Mouse (Mus musculus) megakaryocyte, embryonic 14.5 days (primary cell): ENCODE data around the gene Slc25a21. TPM values are rescaled to one million over a fixed set of nuclear protein-coding genes. Genes with fewer than 3 reads are reported as not detected.

Source experiments
- H3K27me3 ChIP-seq: replicated peaks from 2 replicates; pipeline ENCODE3; 2012; ENCODE audit warnings: inconsistent platforms
- H3K36me3 ChIP-seq: replicated peaks from 2 replicates; pipeline ENCODE3; 2012; ENCODE audit warnings: low read length, inconsistent platforms, mixed read lengths
- H3K4me1 ChIP-seq: 2 replicates; pipeline ENCODE4 v1.6.1; 2012; ENCODE audit warnings: inconsistent platforms
- H3K4me3 ChIP-seq: replicated peaks from 2 replicates; pipeline ENCODE3; 2012; ENCODE audit warnings: moderate library complexity, mild to moderate bottlenecking, inconsistent platforms
- H3K9me3 ChIP-seq: 2 replicates; pipeline ENCODE4 v1.6.1; 2012; ENCODE audit warnings: inconsistent platforms
- FLI1 ChIP-seq: IDR thresholded peaks from 2 replicates; pipeline ENCODE4 v1.6.1; 2012; ENCODE audit warnings: low read length, inconsistent platforms, mixed read lengths
- GATA1 ChIP-seq: IDR thresholded peaks from 3 replicates; pipeline ENCODE4 v1.6.1; 2012; ENCODE audit warnings: mixed read lengths, low read length, inconsistent platforms, borderline replicate concordance
- polyA plus RNA-seq: library from polyadenylated mRNA; stranded (reverse); fragments of >175 nt; gene quantifications from 2 replicates; pipeline ENCODE4 v1.2.3, GENCODE M21; 2012; ENCODE audit warnings: low replicate concordance; ENCODE audit not compliant: insufficient read depth

Slc25a21 gene
- polyA plus RNA-seq, 1 experiment: 0.18 TPM

DNA sequence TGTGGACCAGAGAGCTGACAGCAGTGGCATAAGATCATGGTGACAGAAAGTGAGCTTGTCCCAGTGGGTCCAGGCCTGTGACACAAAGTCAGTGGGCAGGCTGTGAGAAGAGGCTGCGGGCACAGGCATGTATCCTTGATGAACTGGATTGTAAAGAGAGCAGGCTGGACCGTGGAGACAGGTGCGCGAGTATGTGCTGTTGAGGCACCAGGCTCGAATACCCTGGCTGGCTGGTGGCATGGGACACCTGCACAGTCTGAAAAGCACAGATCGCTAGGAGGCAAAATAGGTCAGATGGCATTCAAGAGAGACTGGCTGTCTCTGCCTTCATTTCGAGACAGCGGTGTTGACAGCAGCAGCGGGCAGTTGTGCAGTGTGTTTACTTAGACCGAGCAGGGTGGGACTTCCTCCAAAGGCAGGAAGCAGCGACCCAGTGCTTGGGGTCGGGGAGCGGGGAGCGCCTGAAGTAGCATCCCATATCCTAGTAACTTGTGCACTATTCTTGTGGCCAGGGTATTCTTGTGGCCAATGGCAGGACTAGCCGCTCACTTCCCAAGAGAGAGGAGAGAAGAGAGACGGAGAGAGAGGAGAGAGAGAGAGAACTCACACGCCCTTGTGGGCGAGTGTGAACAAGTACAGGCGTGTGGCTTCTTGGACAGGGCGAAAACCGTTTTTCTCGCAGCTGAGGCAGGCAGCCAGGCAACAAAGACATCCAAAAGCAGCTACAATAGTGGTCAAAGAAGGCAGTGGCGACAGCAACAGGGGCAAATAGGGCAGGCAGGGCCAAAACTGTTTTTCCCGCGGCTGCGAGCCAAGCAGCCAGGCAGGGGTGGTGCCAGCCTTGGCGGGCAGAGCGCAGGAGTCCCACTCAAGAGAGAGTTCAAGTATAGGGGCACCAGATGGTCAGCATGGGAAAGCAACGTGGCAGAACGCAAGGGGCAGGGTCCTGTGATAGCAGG, 14.4 kb upstream of the Slc25a21 start:
- Histone ChIP-seq H3K9me3 (peaks cover 13% of the 10 kb centered on the region; the same call in 1 of the 2 replicates), H3K4me3 (peak overlapping the region; percentile 85), H3K4me1 (peaks cover 9% of the 10 kb centered on the region; the same call in 1 of the 2 replicates), H3K36me3 (no peaks in the 10 kb centered on the region), H3K27me3 (peaks cover 5% of the 10 kb centered on the region)
- TF ChIP-seq FLI1: no peak
- no peak for TF ChIP-seq GATA1

DNA sequence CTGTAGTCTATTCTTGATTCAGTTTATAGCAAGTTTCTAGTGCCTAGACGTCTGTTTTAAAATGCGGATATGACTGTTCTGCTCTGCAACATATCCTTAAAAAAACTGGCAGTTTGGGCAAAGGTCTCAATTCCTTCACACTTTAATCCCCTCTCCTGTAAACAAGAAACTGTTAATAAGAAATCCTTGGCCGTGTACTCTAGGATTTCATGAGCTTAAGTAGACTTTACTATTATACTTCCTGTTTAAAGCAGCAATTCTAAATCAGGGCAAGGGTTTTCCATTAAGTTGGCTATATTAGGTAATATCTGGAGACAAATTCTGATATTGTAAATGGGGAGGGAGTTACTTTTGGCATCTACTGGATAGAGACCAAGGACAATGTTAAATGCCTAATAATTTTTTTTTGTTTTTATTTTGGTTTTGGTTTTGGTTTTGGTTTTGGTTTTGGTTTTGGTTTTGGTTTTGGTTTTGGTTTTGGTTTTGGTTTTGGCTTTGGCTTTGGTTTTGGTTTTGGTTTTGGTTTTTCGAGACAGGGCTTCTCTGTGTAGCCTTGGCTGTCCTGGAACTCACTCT, 7.1 kb upstream of the Slc25a21 start:
- H3K9me3 ChIP-seq: peaks cover 6% of the 10 kb centered on the region
- H3K36me3 ChIP-seq: no peaks in the 10 kb centered on the region
- H3K27me3 ChIP-seq: no peaks in the 10 kb centered on the region
- H3K4me3 ChIP-seq: no peak overlapping the region
- H3K4me1 ChIP-seq: no peaks in the 10 kb centered on the region
- TF ChIP-seq GATA1: no peak
- TF ChIP-seq FLI1: no peak

DNA sequence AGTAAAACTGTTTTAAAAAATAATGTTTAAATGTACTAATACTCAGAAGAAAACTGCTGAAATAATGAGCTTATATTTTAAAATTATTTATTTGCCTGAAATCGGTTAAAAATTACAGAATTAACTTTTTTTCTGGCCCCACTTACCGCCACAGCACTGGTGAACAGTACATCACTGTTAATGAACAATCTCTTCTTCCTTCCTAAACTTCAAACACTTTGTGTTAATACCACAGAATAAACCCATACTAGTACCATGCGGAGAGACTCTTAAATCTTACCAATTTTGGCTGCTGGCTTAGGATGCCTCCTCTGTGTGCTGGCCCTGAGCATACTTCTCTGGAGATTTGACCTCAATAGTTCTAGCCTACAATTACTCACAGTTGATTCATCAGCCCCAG, 4.6 kb upstream of the Slc25a21 start:
- peaks cover 4% of the 10 kb centered on the region for H3K4me1 ChIP-seq
- H3K36me3 ChIP-seq: no peaks in the 10 kb centered on the region
- H3K27me3 ChIP-seq: peaks cover 16% of the 10 kb centered on the region
- peaks cover 8% of the 10 kb centered on the region for H3K9me3 ChIP-seq
- no peak for TF ChIP-seq FLI1
- TF ChIP-seq GATA1: no peak
- H3K4me3 ChIP-seq: no peak overlapping the region

DNA sequence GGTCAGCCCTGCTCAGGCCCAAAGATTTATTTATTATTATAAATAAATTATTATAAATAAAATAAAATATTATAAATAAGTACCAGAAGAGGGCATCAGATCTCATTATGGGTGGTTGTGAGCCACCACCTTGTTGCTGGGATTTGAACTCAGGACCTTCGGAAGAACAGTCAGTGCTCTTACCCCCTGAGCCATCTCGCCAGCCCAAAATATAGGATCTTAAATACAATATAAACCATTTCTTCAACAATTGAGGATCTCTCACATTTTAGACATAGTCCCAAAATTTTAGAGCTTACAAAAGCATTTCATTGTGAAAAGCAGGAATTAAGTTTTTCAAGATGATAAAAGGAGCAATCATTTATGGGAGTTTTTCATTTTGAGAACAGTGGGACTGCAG, 2.2 kb upstream of the Slc25a21 start:
- no peaks in the 10 kb centered on the region for H3K36me3 ChIP-seq
- peaks cover 24% of the 10 kb centered on the region for H3K27me3 ChIP-seq
- H3K4me1 ChIP-seq: peaks cover 10% of the 10 kb centered on the region
- no peak for TF ChIP-seq GATA1
- no peak for TF ChIP-seq FLI1
- H3K4me3 ChIP-seq: no peak overlapping the region
- H3K9me3 ChIP-seq: peaks cover 11% of the 10 kb centered on the region

DNA sequence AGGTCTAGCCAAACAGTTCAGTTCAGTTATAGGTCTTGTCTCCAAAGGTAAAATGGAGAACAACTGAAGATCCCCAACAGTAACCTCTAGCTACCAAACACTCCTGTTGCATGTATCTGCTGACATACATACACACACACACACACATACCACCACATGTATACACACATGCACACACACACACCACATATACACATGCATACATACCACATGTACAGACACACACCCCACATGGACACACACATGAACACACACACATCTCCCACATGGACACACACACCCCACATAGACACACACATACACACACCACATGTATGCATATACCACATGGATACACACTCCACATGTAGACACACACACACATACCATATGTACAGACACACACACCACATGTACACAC, 997 bp upstream of the Slc25a21 start:
- H3K27me3 ChIP-seq: peaks cover 24% of the 10 kb centered on the region
- TF ChIP-seq GATA1 (no peak), FLI1 (no peak)
- H3K9me3 ChIP-seq: peaks cover 11% of the 10 kb centered on the region
- peak overlapping the region; percentile 38 for H3K4me3 ChIP-seq
- no peaks in the 10 kb centered on the region for H3K36me3 ChIP-seq
- H3K4me1 ChIP-seq: peaks cover 10% of the 10 kb centered on the region

DNA sequence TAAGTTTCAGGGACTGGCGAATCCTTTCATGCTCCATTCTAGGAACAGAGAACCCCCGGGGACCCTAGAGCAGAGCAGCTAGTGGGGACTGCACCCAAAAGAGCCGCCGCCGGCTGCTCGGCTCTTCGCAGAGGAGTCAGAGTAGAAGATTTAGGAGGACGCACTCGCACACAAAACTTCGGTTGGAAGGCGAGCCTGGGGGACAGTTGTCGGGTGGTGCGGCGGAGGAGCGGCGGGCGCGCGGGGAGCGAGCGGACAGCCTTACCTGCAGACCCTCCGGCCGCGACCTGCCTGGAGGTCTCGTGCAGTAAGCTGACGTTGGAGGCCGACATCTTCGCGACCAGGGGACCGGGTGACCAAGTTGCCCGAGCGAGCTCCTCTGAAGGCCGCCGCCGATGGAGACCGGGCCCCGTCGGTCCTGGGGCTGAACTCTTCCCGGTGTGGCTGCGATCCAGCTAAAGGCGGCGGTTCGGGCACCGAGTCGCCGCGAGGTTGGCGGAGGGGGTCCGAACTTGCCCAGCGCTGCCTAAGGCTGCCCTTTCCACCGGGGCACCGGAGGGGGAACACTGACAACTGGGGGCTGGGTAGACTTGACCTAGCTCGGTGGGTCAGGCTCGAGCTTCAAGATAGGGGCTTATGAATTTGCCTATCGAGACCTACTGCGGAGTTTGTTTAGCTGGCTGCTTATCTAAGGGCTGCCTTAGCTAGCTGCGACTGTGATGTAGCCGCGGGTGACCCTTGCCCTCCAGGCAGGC, 487 bp downstream of the Slc25a21 start:
- TF ChIP-seq GATA1 (no peak), FLI1 (no peak)
- H3K4me1 ChIP-seq: peaks cover 10% of the 10 kb centered on the region
- H3K27me3 ChIP-seq: peaks cover 24% of the 10 kb centered on the region
- H3K36me3 ChIP-seq: no peaks in the 10 kb centered on the region
- H3K9me3 ChIP-seq: peaks cover 11% of the 10 kb centered on the region
- peak overlapping the region; percentile 91 for H3K4me3 ChIP-seq

DNA sequence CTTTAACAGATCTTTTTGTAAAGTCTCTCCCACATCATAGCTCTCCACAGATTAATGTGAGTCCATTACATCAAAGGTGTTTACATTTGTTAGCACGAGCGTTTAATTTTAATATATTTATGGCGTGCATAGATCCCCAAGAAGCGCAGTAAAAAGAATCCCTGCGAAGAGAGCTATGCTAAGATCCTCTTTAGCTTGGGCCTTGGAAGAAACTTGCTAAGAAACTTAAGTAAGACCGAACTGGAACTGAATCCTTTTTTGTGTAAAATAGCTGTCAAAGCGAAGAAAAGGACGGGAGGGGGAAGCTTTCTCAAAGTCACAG, 1.0 kb downstream of the Slc25a21 start:
- Histone ChIP-seq H3K4me1 (peaks cover 10% of the 10 kb centered on the region), H3K36me3 (no peaks in the 10 kb centered on the region), H3K4me3 (peak overlapping the region; percentile 91), H3K27me3 (peaks cover 24% of the 10 kb centered on the region), H3K9me3 (peaks cover 7% of the 10 kb centered on the region)
- TF ChIP-seq FLI1: no peak
- no peak for TF ChIP-seq GATA1

DNA sequence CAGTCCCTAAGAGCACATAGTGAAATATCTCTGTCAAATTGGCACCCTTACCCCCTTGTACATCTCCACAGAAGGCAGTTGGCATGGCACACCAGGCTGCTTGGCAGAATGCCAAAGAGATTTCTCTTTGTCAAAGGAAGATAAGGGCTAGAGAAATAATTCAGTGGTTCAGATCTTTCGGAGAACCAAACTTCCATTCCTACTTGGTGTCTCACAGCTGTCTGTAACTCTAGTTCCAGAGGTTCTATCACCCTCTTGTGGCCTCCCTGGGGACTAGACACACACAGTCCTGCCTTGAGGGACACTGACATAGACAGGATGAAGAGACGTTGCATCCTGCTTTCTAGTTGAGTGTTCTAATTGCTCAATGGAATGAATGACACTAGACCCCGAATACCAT, 2.7 kb downstream of the Slc25a21 start:
- no peak overlapping the region for H3K4me3 ChIP-seq
- no peak for TF ChIP-seq GATA1
- TF ChIP-seq FLI1: no peak

DNA sequence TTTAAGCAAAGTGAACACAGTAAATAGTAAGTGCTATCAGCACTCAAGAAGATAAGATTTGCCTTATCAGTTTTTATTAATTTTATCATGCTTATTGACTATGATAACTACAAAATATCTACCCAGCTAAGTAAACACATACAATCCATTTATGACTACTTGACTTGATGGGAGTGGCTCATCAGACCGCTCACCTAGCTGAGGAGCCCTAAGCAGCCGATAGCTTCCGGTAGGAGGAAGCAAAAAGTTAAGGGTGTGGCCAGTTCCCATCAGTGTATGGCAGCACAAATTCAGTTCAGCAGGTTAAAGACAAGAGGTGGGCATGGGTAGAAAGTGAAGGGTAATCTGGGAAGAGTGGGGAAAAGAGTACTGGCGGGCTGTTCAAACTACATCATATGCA, 10.2 kb downstream of the Slc25a21 start:
- TF ChIP-seq GATA1 (no peak), FLI1 (no peak)
- no peaks in the 10 kb centered on the region for H3K36me3 ChIP-seq
- no peak overlapping the region for H3K4me3 ChIP-seq
- no peaks in the 10 kb centered on the region for H3K4me1 ChIP-seq
- H3K27me3 ChIP-seq: no peaks in the 10 kb centered on the region
- no peaks in the 10 kb centered on the region for H3K9me3 ChIP-seq

More for the DNA sequence above, 2.7 kb downstream of the Slc25a21 start:
- peaks cover 24% of the 10 kb centered on the region for H3K27me3 ChIP-seq
- no peaks in the 10 kb centered on the region for H3K36me3 ChIP-seq
- H3K4me1 ChIP-seq: peaks cover 10% of the 10 kb centered on the region
- peaks cover 5% of the 10 kb centered on the region for H3K9me3 ChIP-seq

DNA sequence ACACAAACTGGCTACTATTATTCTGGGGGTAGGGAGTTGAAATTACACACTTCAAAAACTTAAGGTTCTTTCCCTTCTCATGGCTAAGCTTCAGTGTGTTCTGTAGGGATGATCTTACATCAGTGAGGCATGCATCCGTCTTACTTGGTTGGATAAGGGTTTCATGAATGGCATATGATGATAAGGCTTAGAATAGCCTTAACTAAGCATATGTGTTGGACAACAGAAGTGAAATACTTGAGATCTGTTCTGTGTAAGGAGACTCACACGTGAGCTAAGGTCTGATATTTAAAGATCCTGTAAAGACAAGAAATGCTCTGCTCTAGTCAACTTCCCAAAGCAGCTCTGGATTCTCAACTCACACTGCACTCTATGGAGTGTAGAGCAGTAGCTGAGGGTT, 11.1 kb downstream of the Slc25a21 start:
- Histone ChIP-seq H3K36me3 (no peaks in the 10 kb centered on the region), H3K9me3 (no peaks in the 10 kb centered on the region), H3K4me1 (no peaks in the 10 kb centered on the region), H3K4me3 (no peak overlapping the region), H3K27me3 (no peaks in the 10 kb centered on the region)
- no peak for TF ChIP-seq GATA1

DNA sequence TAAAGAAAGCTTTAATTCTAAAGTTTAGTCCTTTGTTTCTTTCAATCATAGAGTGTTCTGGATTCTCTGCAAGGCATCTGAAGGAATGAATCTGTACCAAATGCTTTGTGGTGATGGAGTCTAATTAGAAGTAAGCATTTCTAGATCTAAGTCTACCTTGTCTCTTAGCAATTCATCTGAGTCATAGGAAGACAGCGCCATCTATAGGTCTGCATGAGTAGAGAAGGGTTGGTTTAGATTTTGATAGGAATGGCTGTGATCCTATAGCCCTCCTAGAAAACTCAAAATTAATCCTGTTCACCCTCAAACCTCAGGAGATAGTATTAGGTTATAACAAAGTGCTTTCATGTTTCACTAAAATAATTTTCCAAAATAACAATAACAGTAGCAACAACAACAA, 11.8 kb downstream of the Slc25a21 start:
- Histone ChIP-seq H3K27me3 (no peaks in the 10 kb centered on the region), H3K9me3 (no peaks in the 10 kb centered on the region), H3K4me3 (no peak overlapping the region), H3K36me3 (no peaks in the 10 kb centered on the region), H3K4me1 (no peaks in the 10 kb centered on the region)
- no peak for TF ChIP-seq FLI1
- no peak for TF ChIP-seq GATA1
